Mouse (Mus musculus): Measurements from ENCODE around the gene Cacna1d. TPM values are rescaled to one million over a fixed set of nuclear protein-coding genes. Genes with fewer than 3 reads are reported as not detected.

Cacna1d gene
- polyA plus RNA-seq, 1 experiment from 2014 or later: 3.0 TPM

GRCm38 (mm10) chr14:30510214-30510763 is 19.0 kb upstream of the Cacna1d start:
- no peak overlapping the region for H3K4me2 ChIP-seq (replicated peaks)
- peaks cover 65% of the 10 kb centered on the region for H3K36me3 ChIP-seq
- H3K4me1 ChIP-seq: no peaks in the 10 kb centered on the region
- no peak for ATAC-seq (ENCODE audit: insufficient number of reproducible peaks, insufficient read depth, low FRiP score, low TSS enrichment)
- no peak overlapping the region for H3K27ac ChIP-seq
- no peak overlapping the region for H3K4me3 ChIP-seq
- no peaks in the 10 kb centered on the region for H3K9me3 ChIP-seq
- WGBS: 94% methylated on average over 6 of the region's 6 CpGs
- no peak overlapping the region for H3K9ac ChIP-seq
- no peaks in the 10 kb centered on the region for H3K27me3 ChIP-seq

GRCm38 (mm10) chr14:30504990-30505389 is 13.7 kb upstream of the Cacna1d start:
- WGBS: 91% methylated on average over 5 of the region's 5 CpGs
- H3K9ac ChIP-seq: no peak overlapping the region
- no peak for ATAC-seq (ENCODE audit: insufficient number of reproducible peaks, insufficient read depth, low FRiP score, low TSS enrichment)
- H3K4me1 ChIP-seq: no peaks in the 10 kb centered on the region
- no peak overlapping the region for H3K4me2 ChIP-seq (replicated peaks)
- no peaks in the 10 kb centered on the region for H3K9me3 ChIP-seq
- H3K36me3 ChIP-seq: peaks cover 66% of the 10 kb centered on the region
- H3K27ac ChIP-seq: no peak overlapping the region
- no peak overlapping the region for H3K4me3 ChIP-seq
- H3K27me3 ChIP-seq: no peaks in the 10 kb centered on the region

GRCm38 (mm10) chr14:30498202-30498601 is 6.9 kb upstream of the Cacna1d start:
- H3K4me1 ChIP-seq: no peaks in the 10 kb centered on the region

GRCm38 (mm10) chr14:30494998-30495397 is 3.7 kb upstream of the Cacna1d start:
- 79% methylated on average over 6 of the region's 6 CpGs for WGBS

More at GRCm38 (mm10) chr14:30498202-30498601, 6.9 kb upstream of the Cacna1d start:
- WGBS: 89% methylated on average over 2 of the region's 2 CpGs
- Histone ChIP-seq H3K9ac (no peak overlapping the region), H3K27me3 (no peaks in the 10 kb centered on the region), H3K4me2 (replicated peaks) (no peak overlapping the region), H3K4me3 (no peak overlapping the region), H3K36me3 (peaks cover 45% of the 10 kb centered on the region), H3K27ac (no peak overlapping the region), H3K9me3 (no peaks in the 10 kb centered on the region)
- ATAC-seq (ENCODE audit: insufficient number of reproducible peaks, insufficient read depth, low FRiP score, low TSS enrichment): no peak

GRCm38 (mm10) chr14:30493276-30493675 is 2.0 kb upstream of the Cacna1d start:
- Histone ChIP-seq H3K27me3 (no peaks in the 10 kb centered on the region), H3K4me1 (no peaks in the 10 kb centered on the region), H3K36me3 (peaks cover 50% of the 10 kb centered on the region), H3K9ac (no peak overlapping the region), H3K9me3 (no peaks in the 10 kb centered on the region), H3K4me2 (replicated peaks) (no peak overlapping the region), H3K4me3 (no peak overlapping the region), H3K27ac (no peak overlapping the region)
- no peak for ATAC-seq (ENCODE audit: insufficient number of reproducible peaks, insufficient read depth, low FRiP score, low TSS enrichment)
- WGBS: 86% methylated on average over 1 of the region's 1 CpGs

More at GRCm38 (mm10) chr14:30494998-30495397, 3.7 kb upstream of the Cacna1d start:
- Histone ChIP-seq H3K9ac (no peak overlapping the region), H3K4me3 (no peak overlapping the region), H3K36me3 (peaks cover 51% of the 10 kb centered on the region), H3K9me3 (no peaks in the 10 kb centered on the region), H3K4me1 (no peaks in the 10 kb centered on the region), H3K4me2 (replicated peaks) (no peak overlapping the region), H3K27ac (no peak overlapping the region), H3K27me3 (no peaks in the 10 kb centered on the region)
- ATAC-seq (ENCODE audit: insufficient number of reproducible peaks, insufficient read depth, low FRiP score, low TSS enrichment): no peak

- H3K4me1 ChIP-seq: peaks cover 4% of the 10 kb centered on the region; the same call in 1 of the 2 replicates
- peak within 1 kb of the TSS; percentile 72 for H3K27ac ChIP-seq
- peak within 1 kb of the TSS; percentile 78 for H3K4me2 ChIP-seq (replicated peaks)
- H3K9me3 ChIP-seq: no peaks in the 10 kb centered on the region
- WGBS: under 1% methylated on average over 39 of the region's 39 CpGs
- H3K27me3 ChIP-seq: no peaks in the 10 kb centered on the region
- ATAC-seq (ENCODE audit: insufficient number of reproducible peaks, insufficient read depth, low FRiP score, low TSS enrichment): peak; percentile 98
- peak within 1 kb of the TSS; percentile 66 for H3K4me3 ChIP-seq
- H3K9ac ChIP-seq: peak within 1 kb of the TSS; percentile 76
- peaks cover 10% of the 10 kb centered on the region for H3K36me3 ChIP-seq
These were observed 11.8 kb downstream of the Cacna1d start, which contains the start of gene Dcp1a for GRCm38 (mm10) chr14:30479361-30479948. Gene Dcp1a (plus strand): TSS chr14:30479535.

- 84% methylated on average over 6 of the region's 6 CpGs for WGBS
- Histone ChIP-seq H3K4me3 (no peak overlapping the region), H3K4me1 (no peaks in the 10 kb centered on the region; the same call in 1 of the 2 replicates), H3K36me3 (no peaks in the 10 kb centered on the region), H3K9ac (no peak overlapping the region), H3K27me3 (no peaks in the 10 kb centered on the region), H3K9me3 (no peaks in the 10 kb centered on the region), H3K4me2 (replicated peaks) (no peak overlapping the region), H3K27ac (no peak overlapping the region)
- ATAC-seq (ENCODE audit: insufficient number of reproducible peaks, insufficient read depth, low FRiP score, low TSS enrichment): no peak
These were observed 16.8 kb downstream of the Cacna1d start for GRCm38 (mm10) chr14:30474416-30474815.

GRCm38 (mm10) chr14:30473605-30474004 is 17.6 kb downstream of the Cacna1d start:
- no peaks in the 10 kb centered on the region for H3K27me3 ChIP-seq
- H3K4me1 ChIP-seq: no peaks in the 10 kb centered on the region; the same call in 1 of the 2 replicates
- WGBS: 59% methylated on average over 5 of the region's 5 CpGs
- no peak overlapping the region for H3K9ac ChIP-seq
- H3K9me3 ChIP-seq: no peaks in the 10 kb centered on the region
- no peaks in the 10 kb centered on the region for H3K36me3 ChIP-seq
- no peak for ATAC-seq (ENCODE audit: insufficient number of reproducible peaks, insufficient read depth, low FRiP score, low TSS enrichment)
- H3K27ac ChIP-seq: no peak overlapping the region
- no peak overlapping the region for H3K4me3 ChIP-seq
- no peak overlapping the region for H3K4me2 ChIP-seq (replicated peaks)

GRCm38 (mm10) chr14:30463312-30463711 is 27.9 kb downstream of the Cacna1d start:
- no peak overlapping the region for H3K27ac ChIP-seq
- ATAC-seq (ENCODE audit: insufficient number of reproducible peaks, insufficient read depth, low FRiP score, low TSS enrichment): no peak

GRCm38 (mm10) chr14:30459891-30460523 is 31.2 kb downstream of the Cacna1d start:
- Histone ChIP-seq H3K9ac (no peak overlapping the region), H3K36me3 (no peaks in the 10 kb centered on the region), H3K27me3 (no peaks in the 10 kb centered on the region; the same call in 1 of the 2 replicates), H3K4me1 (peaks cover 7% of the 10 kb centered on the region; the same call in 1 of the 2 replicates), H3K27ac (no peak overlapping the region), H3K4me2 (replicated peaks) (peak overlapping the region; percentile 19; the same call in 1 of the 2 replicates), H3K9me3 (no peaks in the 10 kb centered on the region), H3K4me3 (no peak overlapping the region)
- no peak for ATAC-seq (ENCODE audit: insufficient number of reproducible peaks, insufficient read depth, low FRiP score, low TSS enrichment)
- 5% methylated on average over 14 of the region's 14 CpGs for WGBS

More at GRCm38 (mm10) chr14:30463312-30463711, 27.9 kb downstream of the Cacna1d start:
- no peaks in the 10 kb centered on the region for H3K4me1 ChIP-seq
- H3K9me3 ChIP-seq: no peaks in the 10 kb centered on the region
- H3K27me3 ChIP-seq: no peaks in the 10 kb centered on the region; the same call in 1 of the 2 replicates
- WGBS: 79% methylated on average over 4 of the region's 4 CpGs
- H3K9ac ChIP-seq: no peak overlapping the region
- no peaks in the 10 kb centered on the region for H3K36me3 ChIP-seq
- H3K4me2 ChIP-seq (replicated peaks): no peak overlapping the region
- H3K4me3 ChIP-seq: no peak overlapping the region

GRCm38 (mm10) chr14:30458820-30459219 is 32.4 kb downstream of the Cacna1d start:
- ATAC-seq (ENCODE audit: insufficient number of reproducible peaks, insufficient read depth, low FRiP score, low TSS enrichment): no peak
- H3K4me3 ChIP-seq: no peak overlapping the region
- no peak overlapping the region for H3K9ac ChIP-seq
- no peak overlapping the region for H3K27ac ChIP-seq
- no peaks in the 10 kb centered on the region; the same call in 1 of the 2 replicates for H3K27me3 ChIP-seq
- WGBS: 73% methylated on average over 3 of the region's 3 CpGs
- H3K36me3 ChIP-seq: no peaks in the 10 kb centered on the region
- H3K4me1 ChIP-seq: peaks cover 7% of the 10 kb centered on the region; the same call in 1 of the 2 replicates
- H3K4me2 ChIP-seq (replicated peaks): no peak overlapping the region
- H3K9me3 ChIP-seq: no peaks in the 10 kb centered on the region

- H3K9ac ChIP-seq: no peak overlapping the region
- peaks cover 7% of the 10 kb centered on the region; the same call in 1 of the 2 replicates for H3K4me1 ChIP-seq
- H3K27me3 ChIP-seq: no peaks in the 10 kb centered on the region; the same call in 1 of the 2 replicates
- no peak overlapping the region for H3K4me2 ChIP-seq (replicated peaks)
- no peak overlapping the region for H3K4me3 ChIP-seq
- no peak for ATAC-seq (ENCODE audit: insufficient number of reproducible peaks, insufficient read depth, low FRiP score, low TSS enrichment)
- no peak overlapping the region for H3K27ac ChIP-seq
- no peaks in the 10 kb centered on the region for H3K9me3 ChIP-seq
- WGBS: 41% methylated on average over 2 of the region's 2 CpGs
- no peaks in the 10 kb centered on the region for H3K36me3 ChIP-seq
These were observed 33.4 kb downstream of the Cacna1d start for GRCm38 (mm10) chr14:30457897-30458296.

Measured in embryonic facial prominence, embryonic 12.5 days (tissue).